Mouse (Mus musculus) cerebellum, postnatal 14 days (tissue): ENCODE measurements around the gene Aldh16a1.

Source experiments
- DNase-seq, 2 experiments: peaks; one replicate each; pipeline ENCODE4 v3.0.0; 2021; ENCODE audit warnings: mixed read lengths in 2 of 2

Gene Aldh16a1

DNA sequence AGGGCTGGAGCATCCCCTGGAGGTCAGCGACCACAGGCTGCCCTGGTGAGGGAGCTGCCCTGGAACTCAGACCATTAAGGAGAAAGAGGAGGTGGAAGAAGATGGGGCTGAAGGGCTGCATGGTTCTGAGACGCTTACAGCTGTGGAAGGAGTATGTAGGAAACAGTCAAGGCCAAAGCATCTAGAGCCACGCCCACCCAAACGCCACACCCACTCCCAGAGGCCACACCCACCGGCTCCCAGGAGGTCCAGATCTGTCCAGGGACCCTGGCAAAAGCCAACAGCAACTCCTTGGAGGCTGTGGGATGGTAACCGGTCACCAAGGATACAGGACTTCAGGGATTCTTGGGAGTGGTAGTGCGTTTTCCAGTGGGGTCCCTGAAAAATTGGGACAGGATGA lies 24.2 kb upstream of the Aldh16a1 start:
- no peak for DNase-seq

DNA sequence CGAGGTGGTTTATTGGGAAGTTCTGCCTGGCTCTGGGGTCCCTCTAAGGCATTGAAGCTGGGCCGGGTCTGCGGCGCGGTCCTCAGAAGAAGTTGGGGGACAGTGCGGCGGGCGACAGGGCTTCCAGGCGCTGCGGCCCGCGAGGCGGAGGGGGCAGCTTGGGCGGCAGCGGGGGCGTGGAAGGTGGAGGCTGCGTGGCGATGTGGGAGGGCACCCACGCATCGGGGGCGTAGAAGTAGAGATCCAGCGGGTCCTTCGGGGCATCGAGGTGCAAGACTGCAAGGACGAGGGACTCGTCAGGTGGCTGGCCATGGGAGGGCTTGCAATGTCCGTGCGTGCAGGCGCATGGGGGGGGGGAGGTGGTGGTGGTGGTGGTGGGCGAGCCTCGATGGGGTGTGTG lies 22.0 kb upstream of the Aldh16a1 start:
- DNase-seq = peak in 1 of 2 experiments; percentile 44

DNA sequence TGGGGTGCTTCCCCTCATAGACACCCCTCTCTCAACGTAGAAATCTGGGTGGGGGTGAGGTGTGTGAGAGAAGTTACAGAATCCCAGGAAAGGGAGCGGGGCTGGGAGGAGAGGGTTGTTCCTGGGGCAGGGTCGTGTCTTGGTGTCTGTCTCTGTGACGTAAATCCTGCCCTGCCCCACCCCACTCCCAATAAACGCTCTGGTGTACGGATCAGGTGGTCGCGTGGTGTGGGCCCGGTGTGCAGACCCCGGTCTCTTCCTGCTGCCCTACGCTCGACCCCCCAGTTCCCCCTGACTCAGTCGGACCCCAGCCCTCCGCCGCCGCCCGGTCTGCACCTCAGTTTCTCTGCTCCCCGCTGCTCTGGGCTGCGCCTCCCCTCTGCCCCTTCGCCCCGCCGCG lies 21.5 kb upstream of the Aldh16a1 start:
- peak in 1 of 2 experiments; percentile 23 for DNase-seq

DNA sequence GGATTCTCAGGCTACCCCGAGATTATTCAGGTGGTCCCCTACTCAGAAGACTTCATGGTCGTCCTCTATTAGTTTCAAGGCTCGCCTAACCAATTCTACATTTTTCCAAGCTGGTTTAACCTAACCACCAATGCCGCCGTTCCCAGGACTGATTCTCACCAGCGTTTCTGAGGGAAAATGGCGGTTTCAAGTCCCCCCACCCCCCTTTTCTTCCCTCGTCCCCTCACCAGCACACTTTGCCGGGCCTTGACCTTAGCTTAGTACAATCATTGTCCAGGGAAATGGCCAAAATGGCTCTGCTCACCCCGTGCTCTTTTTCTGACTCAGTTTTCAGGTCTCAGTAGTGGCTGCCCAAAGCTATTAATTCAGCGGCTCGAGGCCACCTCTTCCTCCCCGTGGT lies 21.0 kb upstream of the Aldh16a1 start:
- DNase-seq = no peak

DNA sequence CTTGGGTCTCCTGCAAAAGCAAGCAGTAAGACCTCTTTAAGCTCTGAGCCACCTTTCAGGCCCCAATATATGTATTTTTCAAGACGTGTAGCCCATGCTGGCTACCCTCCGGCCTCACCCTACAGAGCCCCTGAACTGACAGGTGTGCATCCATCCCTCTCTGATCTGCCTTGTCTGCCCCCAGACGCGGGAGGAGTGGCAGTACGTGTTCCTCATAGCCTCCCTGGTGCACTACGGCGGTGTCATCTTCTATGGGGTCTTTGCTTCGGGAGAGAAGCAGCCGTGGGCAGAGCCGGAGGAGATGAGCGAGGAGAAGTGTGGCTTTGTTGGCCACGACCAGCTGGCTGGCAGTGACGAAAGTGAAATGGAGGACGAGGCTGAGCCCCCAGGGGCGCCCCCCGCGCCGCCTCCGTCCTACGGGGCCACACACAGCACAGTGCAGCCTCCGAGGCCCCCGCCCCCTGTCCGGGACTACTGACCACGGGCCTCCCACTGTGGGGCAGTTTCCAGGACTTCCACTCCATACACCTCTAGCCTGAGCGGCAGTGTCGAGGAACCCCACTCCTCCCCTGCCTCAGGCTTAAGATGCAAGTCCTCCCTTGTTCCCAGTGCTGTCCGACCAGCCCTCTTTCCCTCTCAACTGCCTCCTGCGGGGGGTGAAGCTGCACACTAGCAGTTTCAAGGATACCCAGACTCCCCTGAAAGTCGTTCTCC lies 20.3 kb upstream of the Aldh16a1 start:
- peak in 1 of 2 experiments; percentile 30 for DNase-seq

DNA sequence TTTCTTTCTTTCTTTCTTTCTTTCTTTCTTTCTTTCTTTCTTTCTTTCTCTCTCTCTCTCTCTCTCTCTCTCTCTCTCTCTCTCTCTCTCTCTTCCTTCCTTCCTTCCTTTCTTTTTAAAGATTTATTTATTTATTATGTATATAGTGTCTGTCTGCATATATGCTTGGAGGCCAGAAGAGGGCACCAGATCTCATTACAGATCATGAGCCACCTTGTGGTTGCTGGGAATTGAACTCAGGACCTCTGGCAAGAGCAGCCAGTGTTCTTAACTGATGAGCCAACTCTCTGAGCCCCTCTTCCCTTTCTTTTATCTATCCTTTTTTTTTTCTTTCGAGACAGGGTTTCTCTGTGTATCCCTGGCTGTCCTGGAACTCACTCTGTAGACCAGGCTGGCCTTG lies 19.4 kb upstream of the Aldh16a1 start:
- DNase-seq = peak in 1 of 2 experiments; percentile 47

DNA sequence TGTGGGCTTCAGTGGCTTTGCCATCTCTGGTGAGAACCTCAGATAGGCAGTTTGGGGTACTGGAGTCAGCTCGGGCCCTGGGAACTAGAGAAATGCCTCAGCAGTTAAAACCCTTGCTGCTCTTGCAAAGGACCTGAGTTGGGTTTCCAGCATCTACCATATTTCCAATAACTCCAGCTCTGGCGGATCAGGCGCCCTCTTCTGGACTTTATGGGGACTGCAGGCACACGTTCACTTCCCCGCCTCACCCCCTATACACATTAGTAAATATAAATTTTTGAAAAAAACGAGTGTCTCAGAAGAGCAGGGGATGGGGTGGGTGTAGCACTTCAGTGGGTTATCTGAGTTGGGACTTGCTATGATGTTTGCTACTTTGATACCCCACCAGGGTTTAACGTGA lies 18.6 kb upstream of the Aldh16a1 start:
- peak; percentile 54 to 73 for DNase-seq

DNA sequence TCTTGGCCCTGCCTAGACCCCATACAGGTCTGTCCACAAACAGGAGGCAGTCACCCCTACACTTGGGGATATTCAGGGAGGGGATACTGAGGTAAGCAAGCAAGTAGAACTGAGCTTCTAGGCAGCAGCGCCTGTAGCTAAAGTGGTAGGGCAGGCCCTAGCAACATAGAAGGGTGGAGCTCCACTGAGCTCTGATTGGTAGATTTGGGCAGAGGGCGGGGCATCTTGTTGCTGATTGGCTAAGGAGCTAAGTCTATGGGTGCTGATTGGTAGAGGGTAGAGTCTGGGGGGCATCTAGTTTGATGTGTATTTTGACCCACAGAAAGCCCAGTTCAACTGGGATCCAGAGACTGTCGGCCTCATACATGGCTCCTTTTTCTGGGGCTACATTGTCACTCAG lies 15.1 kb upstream of the Aldh16a1 start:
- peak; percentile 71 to 82 for DNase-seq

DNA sequence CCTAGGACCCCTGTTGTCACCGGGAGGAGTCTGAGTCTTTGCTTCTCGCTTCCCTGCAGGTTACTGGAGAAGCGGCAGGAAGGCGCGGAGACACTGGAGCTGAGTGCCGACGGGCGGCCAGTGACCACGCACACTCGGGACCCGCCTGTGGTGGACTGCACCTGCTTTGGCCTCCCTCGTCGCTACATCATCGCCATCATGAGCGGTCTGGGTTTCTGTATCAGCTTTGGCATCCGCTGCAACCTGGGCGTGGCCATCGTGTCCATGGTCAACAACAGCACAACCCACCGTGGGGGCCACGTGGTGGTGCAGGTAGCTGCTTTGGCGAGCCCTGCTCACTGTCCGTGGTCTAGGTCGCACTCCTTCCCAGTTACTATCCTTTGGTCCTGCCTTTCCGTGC lies 14.3 kb upstream of the Aldh16a1 start:
- DNase-seq = peak; percentile 65 to 71

DNA sequence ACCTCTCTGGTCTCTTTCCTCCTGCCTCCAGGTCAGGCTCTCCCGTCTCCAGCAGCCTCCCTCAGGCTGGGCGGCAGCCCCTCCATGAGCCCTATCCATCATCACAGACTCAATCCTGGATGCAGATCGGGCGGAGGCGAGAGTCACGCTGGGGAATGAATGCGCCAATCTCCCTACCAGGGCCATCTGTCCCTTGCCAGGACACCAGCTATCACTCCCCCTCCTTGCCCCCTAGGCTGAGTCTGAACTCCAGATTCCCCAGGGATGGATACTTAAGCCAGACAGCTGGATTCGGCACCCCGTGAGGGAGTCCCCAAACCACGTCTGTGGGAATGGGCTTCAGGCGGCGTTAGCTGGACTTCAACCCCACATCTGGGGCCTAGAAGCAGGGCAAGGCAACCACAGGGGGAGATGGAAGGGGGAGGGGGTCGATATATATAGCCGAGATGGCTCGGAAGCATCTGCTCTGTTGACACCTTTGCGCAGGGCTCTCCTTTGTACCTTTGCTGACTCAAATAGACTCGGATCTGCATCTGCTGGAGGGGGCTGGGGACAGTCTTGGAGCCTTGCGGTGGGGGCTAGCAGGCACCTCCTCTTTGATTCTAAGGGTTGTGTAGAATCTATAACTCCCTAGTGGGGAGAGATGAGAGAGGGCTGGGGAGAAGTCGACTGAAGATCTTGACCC lies 13.5 kb upstream of the Aldh16a1 start:
- peak; percentile 72 to 83 for DNase-seq

DNA sequence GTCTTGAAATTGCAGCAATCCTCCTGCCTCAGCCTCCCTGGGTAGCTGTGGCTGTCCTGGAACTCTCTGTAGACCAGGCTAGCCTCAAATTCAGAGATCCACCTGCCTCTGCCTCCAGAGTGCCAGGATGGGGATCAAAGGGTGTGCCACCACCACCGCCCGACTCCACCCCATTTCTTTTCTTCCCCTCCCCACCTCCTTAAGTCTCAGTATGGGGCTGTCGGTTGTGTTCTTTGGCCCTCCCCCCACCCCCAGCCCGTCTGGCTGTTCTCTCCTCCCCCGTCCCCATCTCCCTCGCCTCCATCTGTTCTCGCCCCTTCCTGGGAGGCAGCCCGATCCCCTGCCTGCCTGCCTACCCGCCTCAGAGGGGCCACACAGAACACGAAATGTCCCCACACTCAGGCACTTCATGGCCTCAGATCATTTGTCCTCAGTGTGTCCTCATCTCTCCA lies 12.6 kb upstream of the Aldh16a1 start:
- peak in 1 of 2 experiments; percentile 70 for DNase-seq

DNA sequence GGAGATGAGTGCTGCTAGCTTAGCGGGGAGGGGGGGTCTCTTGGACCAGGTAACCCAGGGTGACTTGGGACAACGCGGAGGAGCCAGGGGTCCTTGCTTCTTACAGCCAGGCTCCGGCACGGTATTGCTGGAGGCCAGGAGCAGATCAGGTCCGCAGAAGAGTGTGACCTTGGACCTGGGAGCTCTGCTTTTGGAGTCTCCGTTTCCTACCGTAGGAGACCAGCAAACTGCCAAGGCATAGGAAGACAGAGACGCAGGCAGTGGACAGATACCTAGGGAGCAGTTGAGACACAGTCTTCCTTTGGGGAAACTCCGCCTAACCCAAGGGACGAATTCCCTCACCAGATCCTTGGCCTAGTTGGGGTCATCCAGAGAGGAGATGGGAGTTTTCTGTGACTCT lies 11.3 kb upstream of the Aldh16a1 start:
- peak in 1 of 2 experiments; percentile 52 for DNase-seq

DNA sequence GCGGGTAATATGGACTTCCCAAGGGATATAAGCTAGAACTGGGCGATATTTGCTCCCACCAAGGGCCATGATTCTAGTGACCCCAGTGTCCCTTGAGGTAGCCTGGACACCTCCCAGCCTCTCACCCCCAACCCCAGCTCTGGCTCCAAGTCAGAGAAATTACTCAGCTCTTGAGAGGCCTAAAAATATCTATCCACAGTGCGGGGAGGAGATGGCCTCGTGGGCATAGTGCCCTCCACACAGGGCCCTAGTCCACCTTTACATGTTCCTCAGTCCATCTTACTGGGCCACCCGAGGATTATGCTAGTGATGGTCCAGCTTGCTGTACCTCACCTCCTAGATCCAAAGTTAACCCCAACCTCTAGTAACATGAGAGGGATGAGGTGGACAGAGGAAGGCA lies 10.4 kb upstream of the Aldh16a1 start:
- DNase-seq = peak; percentile 65 to 71

DNA sequence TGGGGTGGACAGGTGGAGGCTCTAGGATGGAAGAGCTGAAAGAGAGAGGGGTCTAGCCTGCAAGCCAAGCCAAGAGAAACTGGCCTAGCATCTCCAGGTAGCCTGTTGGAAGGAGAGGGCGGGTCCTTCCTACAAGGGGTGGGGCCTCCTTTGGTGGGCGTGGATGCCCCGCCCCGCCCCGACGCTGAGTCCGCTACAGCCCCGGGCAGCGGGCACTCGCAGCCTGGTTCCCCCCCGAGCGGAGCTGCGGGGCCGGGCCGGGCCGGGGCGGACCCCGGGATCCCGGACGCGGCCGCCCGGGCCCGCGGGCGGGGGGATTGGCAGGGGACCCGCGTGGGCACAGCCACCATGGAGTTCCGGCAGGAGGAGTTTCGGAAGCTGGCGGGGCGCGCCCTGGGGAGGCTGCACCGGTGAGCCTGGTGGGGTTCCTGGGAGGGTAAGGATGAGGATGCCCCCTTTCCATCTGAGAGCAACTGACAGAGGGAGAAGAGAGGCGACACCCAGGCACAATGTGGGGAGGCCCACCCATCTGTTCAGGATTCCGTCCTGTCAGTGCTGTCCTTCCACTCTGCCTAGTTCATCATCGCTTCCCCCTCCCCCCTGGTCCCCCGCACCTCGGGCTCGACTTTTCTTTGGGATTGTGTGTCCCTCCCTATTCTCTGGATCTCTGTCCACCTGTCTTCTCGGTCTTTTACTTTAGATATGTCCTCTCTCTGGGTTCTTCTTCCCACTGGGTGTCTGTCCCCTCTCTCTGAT lies 9.5 kb upstream of the Aldh16a1 start, which contains the start of gene Slc17a7:
Slc17a7 (plus strand) TSS at position 215 of the 756 bp plus-strand sequence.
- DNase-seq = peak; percentile 78 to 87

DNA sequence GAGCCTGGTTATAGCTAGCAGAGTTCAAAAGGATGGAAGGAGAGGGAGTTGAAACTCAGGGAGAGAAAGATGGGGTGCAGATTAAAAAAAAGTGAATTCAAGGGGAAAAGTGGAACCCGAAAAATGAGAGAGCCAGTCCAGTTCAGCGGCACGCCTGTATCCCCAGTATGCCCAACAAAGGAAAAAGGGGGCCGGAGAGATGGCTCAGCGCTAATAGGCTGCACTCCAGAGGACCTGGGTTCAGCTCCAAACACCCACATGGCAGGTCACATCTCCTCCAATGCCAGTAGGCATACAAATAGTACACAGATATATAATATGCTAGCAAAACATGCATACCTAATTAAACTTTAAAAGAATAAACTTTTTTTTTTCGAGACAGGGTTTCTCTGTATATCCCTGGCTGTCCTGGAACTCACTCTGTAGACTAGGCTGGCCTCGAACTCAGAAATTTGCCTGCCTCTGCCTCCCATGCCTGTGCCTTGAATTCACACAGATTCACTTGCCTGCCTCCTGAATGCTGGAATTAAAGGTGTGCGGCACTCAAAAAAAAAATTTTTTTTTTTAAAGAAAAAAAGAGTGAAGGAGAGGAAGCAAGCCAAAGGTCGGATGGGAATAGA lies 8.7 kb upstream of the Aldh16a1 start:
- DNase-seq = peak in 1 of 2 experiments; percentile 31

DNA sequence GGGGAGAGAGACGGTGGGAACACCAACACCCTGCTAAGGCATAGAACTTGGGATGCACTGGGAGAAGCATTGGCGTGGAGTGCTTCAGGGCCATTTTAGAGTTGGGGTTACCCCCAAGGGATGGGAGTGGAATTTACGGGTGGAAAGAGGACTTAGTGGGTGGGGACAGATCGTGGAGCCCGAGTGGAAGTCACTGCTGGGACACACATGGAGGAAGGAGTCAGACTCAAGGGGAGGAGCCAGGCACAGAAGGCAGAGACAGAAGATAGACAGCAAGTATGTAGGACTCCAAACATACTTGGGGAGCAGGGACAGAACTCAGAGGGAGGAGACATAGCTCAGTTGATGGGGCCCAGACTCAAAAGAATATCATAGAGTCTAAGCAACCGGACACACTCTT lies 8.2 kb upstream of the Aldh16a1 start:
- DNase-seq = no peak

DNA sequence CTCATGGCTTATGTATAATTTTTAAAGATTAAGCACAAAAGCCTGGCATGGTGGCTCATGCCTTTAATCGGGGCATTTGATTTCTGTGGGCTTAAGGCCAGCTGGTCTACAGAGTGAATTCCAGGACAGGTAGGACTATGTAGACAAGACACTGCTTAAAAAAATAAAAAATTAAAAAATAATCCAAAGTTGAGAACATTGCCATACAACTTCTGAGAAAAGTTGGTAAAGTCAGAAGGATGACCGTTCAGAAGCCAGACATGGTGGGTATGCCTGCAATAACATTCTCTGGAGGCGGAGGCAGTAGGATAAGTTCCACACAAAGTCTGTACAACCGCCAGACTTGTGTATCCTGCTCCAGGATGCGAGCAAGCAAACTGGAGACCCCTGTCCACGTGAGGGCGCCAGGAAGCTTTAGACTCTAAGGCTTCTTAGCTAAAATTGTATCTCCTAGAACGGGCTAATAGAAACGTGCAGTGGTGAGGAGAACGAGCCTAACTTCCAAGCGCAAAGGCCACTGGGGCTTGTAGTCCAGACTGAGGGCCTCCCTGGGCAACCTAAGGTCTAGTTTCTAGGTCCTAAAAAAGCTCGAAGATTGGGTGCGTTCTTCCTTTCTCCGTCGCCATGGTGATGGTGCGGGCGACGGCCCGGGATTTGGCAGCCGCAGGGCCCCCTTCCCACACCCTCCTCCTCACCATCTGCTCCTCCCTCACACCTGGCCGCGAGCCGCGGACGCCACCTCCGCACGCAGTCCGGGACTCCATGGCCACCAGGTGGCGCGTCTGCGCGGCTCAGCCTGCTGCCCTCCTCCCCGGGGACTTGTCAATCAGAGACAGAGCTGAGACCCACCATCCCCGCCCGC lies 7.5 kb upstream of the Aldh16a1 start:
- DNase-seq = peak; percentile 100

DNA sequence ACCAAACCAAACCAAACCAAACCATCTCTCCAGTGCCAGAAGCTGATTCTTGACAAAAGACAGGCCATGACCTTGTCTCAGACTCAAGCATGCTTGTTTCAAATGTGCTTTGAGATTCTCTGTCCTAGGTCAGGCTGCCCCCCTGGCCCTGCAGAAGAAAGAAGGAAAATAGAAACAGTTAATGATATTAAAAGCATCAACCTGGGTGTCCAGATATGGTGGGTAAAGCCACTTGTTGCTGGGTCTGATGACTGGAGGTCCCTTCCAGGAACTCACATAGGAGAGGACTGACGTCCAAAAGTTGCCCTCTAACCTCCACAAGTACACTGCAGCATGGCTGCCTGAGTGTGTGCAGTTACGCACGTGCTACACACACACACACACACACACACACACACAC lies 6.5 kb upstream of the Aldh16a1 start:
- DNase-seq = no peak

DNA sequence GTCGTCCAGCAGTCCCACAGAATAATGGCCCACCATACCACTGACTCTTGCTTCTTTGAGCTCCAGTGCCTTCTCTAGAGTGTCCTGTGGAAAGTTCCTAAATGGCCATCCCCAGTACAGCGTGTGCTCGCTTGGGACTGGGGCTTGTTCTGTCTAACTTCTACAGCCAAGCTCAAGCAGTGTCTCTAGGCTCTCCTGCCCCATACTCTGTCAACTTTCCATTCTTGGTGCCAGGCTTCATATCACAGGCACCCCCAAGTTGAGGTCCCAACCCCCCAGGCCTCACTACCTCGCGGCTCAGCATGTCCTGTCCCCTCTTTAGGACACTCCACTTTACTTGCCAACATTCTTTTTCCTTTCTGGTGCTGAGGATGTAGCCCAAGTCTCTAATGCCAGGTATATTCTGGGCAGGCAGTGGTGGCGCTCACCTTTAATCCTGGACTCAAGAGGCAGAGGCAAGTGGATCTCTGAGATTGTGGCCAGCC lies 6.0 kb upstream of the Aldh16a1 start:
- DNase-seq = peak in 1 of 2 experiments; percentile 9

DNA sequence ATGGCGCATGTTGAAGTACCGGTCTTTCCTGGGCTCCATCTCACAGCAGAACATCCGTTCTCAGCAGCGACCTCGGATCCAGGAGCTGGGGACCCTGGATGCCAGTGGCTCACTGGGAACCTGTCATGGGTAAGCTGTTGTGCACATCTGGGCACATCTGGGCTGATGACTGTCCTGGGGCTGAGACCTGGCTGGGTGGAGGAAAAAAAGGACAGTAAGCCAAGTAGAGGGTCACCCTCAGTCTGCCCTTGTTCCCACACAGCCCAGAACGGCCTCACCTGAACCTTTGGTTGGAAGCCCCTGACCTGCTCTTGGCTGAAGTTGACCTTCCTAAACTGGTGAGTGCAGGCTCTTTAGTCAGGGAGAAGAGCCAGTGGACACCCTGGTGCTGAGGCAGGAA lies 4.6 kb upstream of the Aldh16a1 start:
- DNase-seq = peak in 1 of 2 experiments; percentile 11

DNA sequence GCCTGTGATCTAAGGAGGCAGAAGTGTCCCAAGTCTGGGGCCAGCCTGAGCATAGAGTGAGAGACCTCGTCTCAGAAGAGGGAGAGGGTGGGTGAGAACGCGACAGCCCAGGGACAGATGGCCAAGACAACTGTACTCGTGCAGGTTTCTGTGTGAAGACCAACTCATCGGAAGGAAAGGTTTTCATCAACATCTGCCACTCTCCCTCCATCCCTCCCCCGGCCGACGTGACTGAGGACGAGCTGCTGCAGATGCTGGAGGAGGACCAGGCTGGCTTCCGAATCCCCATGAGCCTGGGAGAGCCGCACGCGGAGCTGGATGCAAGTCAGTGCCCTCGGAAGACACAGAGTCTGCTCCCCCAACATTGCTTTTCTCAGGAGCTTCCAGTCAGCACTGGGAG lies 3.1 kb upstream of the Aldh16a1 start:
- DNase-seq = no peak

DNA sequence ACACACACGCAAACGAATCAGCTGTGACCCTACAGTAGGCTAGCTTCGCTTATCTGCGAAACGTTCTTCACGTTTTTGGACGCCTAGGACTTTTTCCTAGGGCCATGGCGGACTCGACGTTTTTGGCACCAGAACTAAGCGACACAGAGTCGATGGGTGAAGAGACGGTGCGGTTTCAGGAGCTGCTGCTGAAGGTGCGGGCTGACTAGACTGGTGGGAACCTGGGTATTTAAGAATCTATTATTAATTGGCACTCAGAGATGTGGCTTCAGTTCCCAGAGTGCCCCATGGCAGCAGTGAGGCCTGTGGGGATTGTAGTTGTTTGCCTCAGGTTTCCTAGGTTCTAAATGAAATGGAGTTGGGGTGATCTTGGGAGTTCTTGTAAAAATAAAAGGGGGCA lies 1.8 kb upstream of the Aldh16a1 start:
- DNase-seq = peak in 1 of 2 experiments; percentile 5
